Mouse (Mus musculus) hindbrain, embryonic 16.5 days (tissue): ENCODE results near the gene Stx3. TPM values are rescaled to one million over a fixed set of nuclear protein-coding genes. Genes with fewer than 3 reads are reported as not detected.

Source experiments
- ATAC-seq: fragments of 200-750 bp; cut with Nextera tagmentation; 2 replicates; pipeline ENCODE4 v1.8.0; 2017; ENCODE audit warnings: moderate TSS enrichment, moderate library complexity
- H3K27ac ChIP-seq: fragments of 300-500 bp; sonication (generic); 2 replicates; pipeline ENCODE4 v1.5.1; 2014; ENCODE audit warnings: low read depth, mild to moderate bottlenecking, control low read depth, low read length, moderate library complexity
- H3K27me3 ChIP-seq: fragments of 300-500 bp; sonication (generic); replicated peaks from 2 replicates; pipeline ENCODE4 v1.6.1; 2014; ENCODE audit warnings: low read length; ENCODE audit not compliant: control insufficient read depth, insufficient read depth
- H3K36me3 ChIP-seq: fragments of 300-500 bp; sonication (generic); 2 replicates; pipeline ENCODE4 v1.6.1; 2014; ENCODE audit warnings: mild to moderate bottlenecking, low read length, moderate library complexity, mixed read lengths; ENCODE audit not compliant: control insufficient read depth, insufficient read depth
- H3K4me1 ChIP-seq: fragments of 300-500 bp; sonication (generic); 2 replicates; pipeline ENCODE4 v1.6.1; 2014; ENCODE audit warnings: low read depth, low read length; ENCODE audit not compliant: control insufficient read depth, insufficient read depth
- H3K4me2 ChIP-seq: fragments of 300-500 bp; sonication (generic); 2 replicates; pipeline ENCODE4 v1.6.1; 2014; ENCODE audit warnings: mild to moderate bottlenecking, low read length, control low read depth, moderate library complexity
- H3K4me3 ChIP-seq: fragments of 300-500 bp; sonication (generic); 2 replicates; pipeline ENCODE4 v1.5.1; 2014; ENCODE audit warnings: mild to moderate bottlenecking, low read length, control low read depth, moderate library complexity
- H3K9ac ChIP-seq: fragments of 300-500 bp; sonication (generic); 2 replicates; pipeline ENCODE4 v1.6.1; 2014; ENCODE audit warnings: low read depth, mild to moderate bottlenecking, control low read depth, low read length, moderate library complexity
- H3K9me3 ChIP-seq: fragments of 300-500 bp; sonication (generic); 2 replicates; pipeline ENCODE4 v1.6.1; 2014; ENCODE audit warnings: mild to moderate bottlenecking, low read length, moderate library complexity; ENCODE audit not compliant: control insufficient read depth
- WGBS: fragments of 180-500 bp; shearing (Covaris S2); extraction: QIAGEN DNeasy Blood & Tissue Kit; methylation state at CpG from one replicate; pipeline ENCODE4 v1.1.7; 2014; 5-methylcytosine and 5-hydroxymethylcytosine counted together
- polyA plus RNA-seq: library from polyadenylated mRNA; unstranded; fragments of >200 nt; fragmentation: Nextera tagmentation; extraction: Ambion mirVana; gene quantifications from 2 replicates; pipeline ENCODE4 v1.2.1, GENCODE M21; 2015

Gene Stx3
- 20.1 and 21.1 TPM in 2 replicates for polyA plus RNA-seq

GRCm38 (mm10) chr19:11819143-11819700, at the start of gene Stx3:
Gene Stx3 (minus strand): TSS chr19:11819403.
- H3K4me2 ChIP-seq, result peak within 1 kb of the TSS; percentile 57
- ATAC-seq, result no peak; the same call in none of the 2 replicates
- no peaks in the 10 kb centered on the region for H3K36me3 ChIP-seq
- H3K27me3 ChIP-seq, result no peaks in the 10 kb centered on the region
- H3K27ac ChIP-seq, result peak within 1 kb of the TSS; percentile 66; the same call in 1 of the 2 replicates
- H3K9ac ChIP-seq, result peak within 1 kb of the TSS; percentile 91
- H3K4me3 ChIP-seq, result peak within 1 kb of the TSS; percentile 88
- no peaks in the 10 kb centered on the region for H3K9me3 ChIP-seq
- H3K4me1 ChIP-seq, result peaks cover 11% of the 10 kb centered on the region
- under 1% methylated on average over 20 of the region's 20 CpGs for WGBS

- 88% methylated on average over 2 of the region's 2 CpGs for WGBS
- no peaks in the 10 kb centered on the region for H3K4me1 ChIP-seq
These were observed 48.6 kb upstream of the Stx3 start for GRCm38 (mm10) chr19:11867837-11868236.

GRCm38 (mm10) chr19:11860966-11861365, 41.8 kb upstream of the Stx3 start, which contains the start of gene Olfr1418:
Gene Olfr1418 (minus strand): TSS chr19:11861066.
- Histone ChIP-seq H3K4me1 (no peaks in the 10 kb centered on the region), H3K9me3 (no peaks in the 10 kb centered on the region)
- no peak for ATAC-seq

More at GRCm38 (mm10) chr19:11867837-11868236, 48.6 kb upstream of the Stx3 start:
- no peaks in the 10 kb centered on the region for H3K27me3 ChIP-seq
- H3K36me3 ChIP-seq, result no peaks in the 10 kb centered on the region
- no peak overlapping the region for H3K9ac ChIP-seq
- no peak for ATAC-seq
- H3K4me2 ChIP-seq, result no peak overlapping the region
- no peak overlapping the region for H3K4me3 ChIP-seq
- no peaks in the 10 kb centered on the region for H3K9me3 ChIP-seq
- no peak overlapping the region for H3K27ac ChIP-seq

GRCm38 (mm10) chr19:11856506-11856905, 37.3 kb upstream of the Stx3 start:
- H3K27ac ChIP-seq, result no peak overlapping the region
- no peak overlapping the region for H3K4me3 ChIP-seq
- H3K9ac ChIP-seq, result no peak overlapping the region
- no peaks in the 10 kb centered on the region for H3K36me3 ChIP-seq
- H3K9me3 ChIP-seq, result no peaks in the 10 kb centered on the region
- no peaks in the 10 kb centered on the region for H3K4me1 ChIP-seq
- no peak for ATAC-seq
- no peaks in the 10 kb centered on the region for H3K27me3 ChIP-seq
- H3K4me2 ChIP-seq, result no peak overlapping the region
- WGBS, result 86% methylated on average over 6 of the region's 6 CpGs

More at GRCm38 (mm10) chr19:11860966-11861365, 41.8 kb upstream of the Stx3 start, which contains the start of gene Olfr1418:
- H3K27me3 ChIP-seq, result no peaks in the 10 kb centered on the region
- H3K36me3 ChIP-seq, result no peaks in the 10 kb centered on the region
- no peak within 1 kb of the TSS for H3K4me3 ChIP-seq
- 96% methylated on average over 1 of the region's 1 CpGs for WGBS
- no peak within 1 kb of the TSS for H3K4me2 ChIP-seq
- H3K9ac ChIP-seq, result no peak within 1 kb of the TSS
- H3K27ac ChIP-seq, result no peak within 1 kb of the TSS

- Histone ChIP-seq H3K27me3 (no peaks in the 10 kb centered on the region), H3K4me2 (no peak overlapping the region), H3K9ac (no peak overlapping the region), H3K9me3 (no peaks in the 10 kb centered on the region), H3K27ac (no peak overlapping the region), H3K4me3 (no peak overlapping the region), H3K36me3 (no peaks in the 10 kb centered on the region), H3K4me1 (no peaks in the 10 kb centered on the region)
- 91% methylated on average over 2 of the region's 2 CpGs for WGBS
- no peak for ATAC-seq
These were observed 35.6 kb upstream of the Stx3 start for GRCm38 (mm10) chr19:11854821-11855220.

GRCm38 (mm10) chr19:11852652-11853051, 33.4 kb upstream of the Stx3 start:
- Histone ChIP-seq H3K4me2 (no peak overlapping the region), H3K4me1 (no peaks in the 10 kb centered on the region), H3K4me3 (no peak overlapping the region), H3K27me3 (no peaks in the 10 kb centered on the region), H3K27ac (no peak overlapping the region), H3K36me3 (no peaks in the 10 kb centered on the region), H3K9ac (no peak overlapping the region), H3K9me3 (no peaks in the 10 kb centered on the region)
- 65% methylated on average over 4 of the region's 4 CpGs for WGBS
- ATAC-seq, result no peak

- H3K27ac ChIP-seq, result no peak overlapping the region
- no peaks in the 10 kb centered on the region for H3K4me1 ChIP-seq
- no peaks in the 10 kb centered on the region for H3K9me3 ChIP-seq
- no peak overlapping the region for H3K4me3 ChIP-seq
- H3K27me3 ChIP-seq, result no peaks in the 10 kb centered on the region
- no peak for ATAC-seq
- H3K36me3 ChIP-seq, result no peaks in the 10 kb centered on the region
- H3K4me2 ChIP-seq, result no peak overlapping the region
- no peak overlapping the region for H3K9ac ChIP-seq
- 86% methylated on average over 4 of the region's 4 CpGs for WGBS
These were observed 27.1 kb upstream of the Stx3 start for GRCm38 (mm10) chr19:11846333-11846732.

GRCm38 (mm10) chr19:11839119-11839518, 19.9 kb upstream of the Stx3 start, which contains the start of gene Olfr1417:
Gene Olfr1417 (minus strand): TSS chr19:11839219.
- Histone ChIP-seq H3K27me3 (no peaks in the 10 kb centered on the region), H3K4me3 (no peak within 1 kb of the TSS), H3K36me3 (no peaks in the 10 kb centered on the region), H3K4me2 (no peak within 1 kb of the TSS), H3K4me1 (no peaks in the 10 kb centered on the region), H3K9ac (no peak within 1 kb of the TSS), H3K27ac (no peak within 1 kb of the TSS), H3K9me3 (no peaks in the 10 kb centered on the region)
- WGBS, result 93% methylated on average over 4 of the region's 4 CpGs
- ATAC-seq, result no peak

- Histone ChIP-seq H3K9me3 (no peaks in the 10 kb centered on the region), H3K9ac (no peak overlapping the region), H3K4me3 (no peak overlapping the region), H3K27me3 (no peaks in the 10 kb centered on the region), H3K27ac (no peak overlapping the region), H3K36me3 (no peaks in the 10 kb centered on the region), H3K4me2 (no peak overlapping the region), H3K4me1 (peaks cover 9% of the 10 kb centered on the region)
- 23% methylated on average over 4 of the region's 4 CpGs for WGBS
- ATAC-seq, result no peak
These were observed 4.3 kb upstream of the Stx3 start for GRCm38 (mm10) chr19:11823346-11824065.
